Mouse (Mus musculus) intestine, embryonic 16.5 days (tissue): ENCODE data around the gene Mcoln3. TPM values are rescaled to one million over a fixed set of nuclear protein-coding genes. Genes with fewer than 3 reads are reported as not detected.

ENCODE experiments used
- ATAC-seq: fragments of 200-750 bp; cut with Nextera tagmentation; 2 replicates; pipeline ENCODE4 v1.8.0; 2017; ENCODE audit warnings: moderate TSS enrichment, moderate library complexity
- H3K27ac ChIP-seq: fragments of 300-500 bp; sonication (generic); 2 replicates; pipeline ENCODE4 v1.5.1; 2014; ENCODE audit warnings: mild to moderate bottlenecking, low read length
- H3K27me3 ChIP-seq: fragments of 300-500 bp; sonication (generic); replicated peaks from 2 replicates; pipeline ENCODE4 v1.6.1; 2014; ENCODE audit warnings: low read length, control low read depth, mixed read lengths; ENCODE audit not compliant: control insufficient read depth, insufficient read depth
- H3K36me3 ChIP-seq: fragments of 300-500 bp; sonication (generic); 2 replicates; pipeline ENCODE4 v1.6.1; 2014; ENCODE audit warnings: low read length, control low read depth; ENCODE audit not compliant: control insufficient read depth, insufficient read depth
- H3K4me1 ChIP-seq: fragments of 300-500 bp; sonication (generic); 2 replicates; pipeline ENCODE4 v1.6.1; 2014; ENCODE audit warnings: low read length, control low read depth, mixed read lengths; ENCODE audit not compliant: control insufficient read depth, insufficient read depth
- H3K4me2 ChIP-seq: fragments of 300-500 bp; sonication (generic); 2 replicates; pipeline ENCODE4 v1.6.1; 2014; ENCODE audit warnings: low read depth, low read length, control low read depth
- H3K4me3 ChIP-seq: fragments of 300-500 bp; sonication (generic); 2 replicates; pipeline ENCODE4 v1.5.1; 2014; ENCODE audit warnings: mild to moderate bottlenecking, low read length
- H3K9ac ChIP-seq: fragments of 300-500 bp; sonication (generic); 2 replicates; pipeline ENCODE4 v1.6.1; 2014; ENCODE audit warnings: low read depth, low read length
- H3K9me3 ChIP-seq: fragments of 300-500 bp; sonication (generic); 2 replicates; pipeline ENCODE4 v1.6.1; 2016; ENCODE audit warnings: low read length, control low read depth; ENCODE audit not compliant: control insufficient read depth
- WGBS: fragments of 180-500 bp; shearing (Covaris S2); extraction: QIAGEN DNeasy Blood & Tissue Kit; methylation state at CpG from one replicate; pipeline ENCODE4 v1.1.7; 2014; 5-methylcytosine and 5-hydroxymethylcytosine counted together
- polyA plus RNA-seq: library from polyadenylated mRNA; unstranded; fragments of >200 nt; fragmentation: Nextera tagmentation; extraction: Ambion mirVana; gene quantifications from 2 replicates; pipeline ENCODE4 v1.2.1, GENCODE M21; 2015

Gene Mcoln3
- polyA plus RNA-seq, 1 experiment from 2014 or later = 74.3 TPM

DNA sequence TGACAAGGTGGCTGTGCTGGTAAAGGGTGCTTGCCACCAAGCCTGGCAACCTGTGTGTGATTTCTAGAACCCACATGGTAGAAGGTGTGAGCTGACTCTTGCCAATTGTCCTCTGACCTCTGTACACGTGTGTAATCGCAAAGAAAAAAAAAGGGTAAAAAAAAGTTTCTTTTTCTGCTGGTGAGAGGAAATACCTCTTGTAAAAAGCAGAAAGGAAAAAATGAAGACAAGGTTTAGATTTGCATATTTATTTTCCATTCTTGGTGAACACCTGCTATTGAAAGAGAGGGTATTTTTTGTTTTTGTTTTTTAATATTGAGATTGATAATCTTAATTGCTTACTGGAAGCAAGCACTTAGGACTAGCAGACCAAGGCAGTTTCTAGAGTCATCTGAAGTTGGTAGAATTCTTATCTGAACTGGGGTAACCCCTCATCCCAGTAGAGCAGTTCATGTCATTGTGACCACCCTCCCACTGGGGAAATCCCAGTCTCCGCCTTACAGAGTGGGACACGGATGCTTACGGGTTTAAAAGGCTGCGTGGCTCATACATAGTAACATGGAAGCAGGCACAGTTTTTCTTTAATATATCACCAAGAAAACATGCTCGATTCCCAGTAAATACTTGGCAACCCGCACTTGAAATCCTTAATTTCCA is 5.7 kb downstream of the Mcoln3 start:
- no peaks in the 10 kb centered on the region for H3K27me3 ChIP-seq
- ATAC-seq = no peak
- H3K4me3 ChIP-seq = no peak overlapping the region
- no peak overlapping the region for H3K9ac ChIP-seq
- no peak overlapping the region for H3K27ac ChIP-seq
- WGBS = 84% methylated on average over 8 of the region's 8 CpGs
- H3K36me3 ChIP-seq = no peaks in the 10 kb centered on the region
- H3K9me3 ChIP-seq = no peaks in the 10 kb centered on the region
- H3K4me1 ChIP-seq = peaks cover 6% of the 10 kb centered on the region; the same call in 1 of the 2 replicates
- H3K4me2 ChIP-seq = no peak overlapping the region

DNA sequence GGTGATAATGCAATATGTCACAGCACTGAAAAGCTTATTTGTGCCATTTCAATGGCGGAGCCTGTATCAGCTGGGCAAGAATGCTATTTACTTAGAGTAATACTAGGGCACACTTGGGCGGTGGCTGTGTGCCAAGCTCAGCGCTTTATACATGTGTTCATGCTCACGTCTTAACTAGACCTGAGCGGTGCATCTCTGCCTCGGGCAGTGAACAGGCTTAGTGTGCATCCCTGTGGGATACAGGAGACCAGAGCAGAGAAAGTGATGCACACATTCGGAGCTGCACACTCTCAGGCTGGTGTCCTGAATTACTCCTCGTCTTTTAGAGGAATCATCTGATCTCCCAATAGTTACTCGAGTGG is 6.2 kb downstream of the Mcoln3 start:
- no peaks in the 10 kb centered on the region for H3K27me3 ChIP-seq
- H3K27ac ChIP-seq = no peak overlapping the region
- no peak overlapping the region for H3K9ac ChIP-seq
- no peaks in the 10 kb centered on the region for H3K36me3 ChIP-seq
- WGBS = 78% methylated on average over 9 of the region's 9 CpGs
- H3K4me1 ChIP-seq = peaks cover 6% of the 10 kb centered on the region; the same call in 1 of the 2 replicates
- no peak for ATAC-seq
- H3K9me3 ChIP-seq = no peaks in the 10 kb centered on the region
- H3K4me2 ChIP-seq = no peak overlapping the region
- H3K4me3 ChIP-seq = no peak overlapping the region

DNA sequence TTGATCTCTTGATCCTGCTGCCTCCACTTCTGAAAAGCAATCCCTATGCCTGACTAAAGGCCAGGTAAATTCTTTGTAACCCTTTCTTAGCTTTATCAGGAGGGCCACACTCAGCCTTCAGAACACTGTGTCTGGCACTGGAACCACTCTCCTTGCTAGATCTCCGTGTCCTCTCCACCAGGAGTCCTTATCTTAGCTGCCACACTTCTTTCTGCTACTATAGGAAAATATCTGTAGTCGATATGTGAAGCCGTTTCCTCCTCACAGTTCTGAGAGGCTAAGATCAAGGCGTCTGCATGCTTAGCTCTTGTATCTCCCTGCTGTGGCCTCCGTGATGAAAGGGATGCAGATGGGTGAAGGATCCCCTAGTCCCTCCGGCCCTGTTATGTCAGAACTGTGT is 10.0 kb downstream of the Mcoln3 start:
- Histone ChIP-seq H3K4me3 (no peak overlapping the region), H3K4me2 (no peak overlapping the region), H3K9ac (no peak overlapping the region), H3K9me3 (no peaks in the 10 kb centered on the region), H3K36me3 (no peaks in the 10 kb centered on the region), H3K27ac (no peak overlapping the region), H3K27me3 (no peaks in the 10 kb centered on the region), H3K4me1 (no peaks in the 10 kb centered on the region)
- WGBS = 70% methylated on average over 6 of the region's 6 CpGs
- ATAC-seq = no peak

DNA sequence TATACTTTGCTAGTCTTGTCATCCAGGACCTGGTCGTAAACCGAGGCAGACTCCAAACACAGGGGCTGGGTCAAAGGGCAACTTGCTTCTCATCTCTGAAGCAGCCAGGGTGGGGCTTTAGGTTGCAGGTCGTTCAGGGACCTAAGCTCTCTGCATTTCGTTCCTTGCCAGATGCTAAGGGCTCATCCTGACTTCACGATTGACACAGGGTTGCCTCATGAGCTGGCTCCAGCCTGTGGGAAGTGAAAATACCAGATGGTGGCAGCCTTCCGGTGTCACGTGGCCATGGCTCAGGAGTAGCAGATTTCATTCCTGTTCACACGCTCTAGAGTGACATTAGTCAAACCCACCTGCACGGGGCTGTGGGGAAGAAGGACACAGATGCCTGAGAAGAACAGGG is 17.6 kb downstream of the Mcoln3 start:
- H3K4me2 ChIP-seq = no peak overlapping the region
- H3K9me3 ChIP-seq = no peaks in the 10 kb centered on the region
- ATAC-seq = peak; percentile 71
- H3K36me3 ChIP-seq = no peaks in the 10 kb centered on the region
- WGBS = 55% methylated on average over 9 of the region's 9 CpGs
- no peak overlapping the region for H3K4me3 ChIP-seq
- no peak overlapping the region for H3K9ac ChIP-seq
- H3K27ac ChIP-seq = no peak overlapping the region
- H3K4me1 ChIP-seq = no peaks in the 10 kb centered on the region
- H3K27me3 ChIP-seq = no peaks in the 10 kb centered on the region

DNA sequence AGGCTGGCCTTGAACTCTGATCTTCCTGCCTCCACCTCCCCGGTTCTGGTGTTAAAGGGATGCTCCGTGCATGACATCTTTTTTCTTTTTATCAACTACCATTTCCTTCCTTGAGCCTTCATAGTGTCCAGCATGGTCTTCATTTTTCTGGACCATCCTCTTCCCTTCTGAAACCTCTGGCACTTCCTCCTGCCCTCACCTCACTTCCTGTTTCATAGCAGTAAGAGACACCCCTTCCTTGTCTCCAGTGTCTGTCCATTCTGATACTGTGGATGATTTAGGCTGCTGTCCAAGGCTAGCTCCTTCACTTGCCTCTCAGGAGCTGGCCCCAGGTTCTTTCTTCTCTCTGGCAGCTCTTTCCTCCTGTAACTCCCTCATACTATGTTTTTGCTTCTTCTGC is 18.2 kb downstream of the Mcoln3 start:
- Histone ChIP-seq H3K9me3 (no peaks in the 10 kb centered on the region), H3K27me3 (no peaks in the 10 kb centered on the region), H3K36me3 (no peaks in the 10 kb centered on the region), H3K4me1 (no peaks in the 10 kb centered on the region), H3K4me3 (no peak overlapping the region), H3K9ac (no peak overlapping the region), H3K4me2 (no peak overlapping the region), H3K27ac (no peak overlapping the region)
- WGBS = 81% methylated on average over 2 of the region's 2 CpGs
- ATAC-seq = no peak

DNA sequence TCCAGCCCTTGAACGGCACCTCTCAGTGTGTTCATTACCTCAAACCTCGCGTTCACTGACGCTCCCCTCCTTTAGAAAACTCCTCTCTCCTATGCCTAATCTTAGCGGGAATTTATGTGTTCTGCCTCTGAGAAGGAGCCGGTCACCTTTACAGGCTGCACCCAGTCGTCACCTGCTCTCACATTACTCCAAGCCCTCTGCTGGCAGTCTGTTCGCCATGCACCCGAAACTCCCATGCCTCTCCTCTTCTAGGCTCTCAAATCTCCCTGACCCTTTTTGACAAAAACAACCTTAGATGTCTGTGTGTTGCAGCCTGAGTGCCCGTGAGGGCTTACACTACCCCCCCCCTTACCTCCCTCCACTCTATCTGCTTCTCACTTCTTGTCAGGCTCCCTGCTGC is 19.2 kb downstream of the Mcoln3 start:
- no peaks in the 10 kb centered on the region for H3K27me3 ChIP-seq
- no peak overlapping the region for H3K4me3 ChIP-seq
- no peaks in the 10 kb centered on the region for H3K4me1 ChIP-seq
- no peak; the same call in 1 of the 2 replicates for ATAC-seq
- H3K9me3 ChIP-seq = no peaks in the 10 kb centered on the region
- WGBS = 39% methylated on average over 10 of the region's 10 CpGs
- H3K9ac ChIP-seq = no peak overlapping the region
- no peaks in the 10 kb centered on the region for H3K36me3 ChIP-seq
- no peak overlapping the region for H3K4me2 ChIP-seq
- no peak overlapping the region for H3K27ac ChIP-seq

DNA sequence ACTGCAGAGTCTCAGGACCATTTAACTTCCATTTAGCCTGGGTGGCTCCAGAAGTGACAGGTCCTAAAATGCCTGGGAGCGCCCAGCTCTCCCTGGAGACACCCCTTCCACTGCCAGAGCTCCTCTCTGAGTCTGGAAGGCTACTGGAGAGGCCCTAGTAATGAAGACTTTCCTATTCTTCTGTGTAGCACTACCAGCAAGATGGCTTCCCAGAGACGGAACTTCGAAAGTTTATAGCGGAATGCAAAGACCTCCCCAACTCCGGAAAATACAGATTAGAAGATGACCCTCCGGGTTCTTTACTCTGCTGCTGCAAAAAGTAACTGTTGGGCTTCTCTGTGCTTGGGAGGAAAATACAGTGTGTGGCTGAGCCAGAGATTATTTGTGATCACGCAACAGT is 23.0 kb downstream of the Mcoln3 start:
- Histone ChIP-seq H3K4me3 (no peak overlapping the region), H3K4me2 (no peak overlapping the region), H3K4me1 (no peaks in the 10 kb centered on the region), H3K36me3 (no peaks in the 10 kb centered on the region), H3K27me3 (no peaks in the 10 kb centered on the region), H3K27ac (no peak overlapping the region), H3K9ac (no peak overlapping the region), H3K9me3 (no peaks in the 10 kb centered on the region)
- no peak for ATAC-seq
- 91% methylated on average over 7 of the region's 7 CpGs for WGBS

DNA sequence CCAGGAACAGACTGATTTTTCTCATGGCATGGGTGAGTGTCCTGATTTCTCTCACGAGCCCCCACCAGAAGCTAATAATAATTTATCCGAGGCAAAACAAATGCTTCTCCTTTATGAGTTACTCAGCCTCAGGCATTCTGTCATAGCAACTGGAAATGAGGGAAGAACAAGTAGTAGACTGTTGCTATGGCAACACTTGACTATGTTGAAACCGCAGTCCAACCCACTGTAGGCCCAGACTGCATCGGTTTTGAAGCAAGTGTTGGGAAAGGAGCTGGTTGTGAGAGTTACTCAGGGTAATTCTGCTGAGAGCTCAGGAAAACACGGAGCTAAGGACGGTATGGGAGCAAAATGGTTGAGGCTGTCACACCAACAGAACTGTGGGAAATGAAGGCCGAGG is 25.3 kb downstream of the Mcoln3 start:
- H3K9ac ChIP-seq = no peak overlapping the region
- H3K4me3 ChIP-seq = no peak overlapping the region
- WGBS = 84% methylated on average over 7 of the region's 7 CpGs
- ATAC-seq = no peak
- no peaks in the 10 kb centered on the region for H3K4me1 ChIP-seq
- H3K9me3 ChIP-seq = no peaks in the 10 kb centered on the region
- no peak overlapping the region for H3K4me2 ChIP-seq
- H3K36me3 ChIP-seq = no peaks in the 10 kb centered on the region
- no peak overlapping the region for H3K27ac ChIP-seq
- H3K27me3 ChIP-seq = no peaks in the 10 kb centered on the region

DNA sequence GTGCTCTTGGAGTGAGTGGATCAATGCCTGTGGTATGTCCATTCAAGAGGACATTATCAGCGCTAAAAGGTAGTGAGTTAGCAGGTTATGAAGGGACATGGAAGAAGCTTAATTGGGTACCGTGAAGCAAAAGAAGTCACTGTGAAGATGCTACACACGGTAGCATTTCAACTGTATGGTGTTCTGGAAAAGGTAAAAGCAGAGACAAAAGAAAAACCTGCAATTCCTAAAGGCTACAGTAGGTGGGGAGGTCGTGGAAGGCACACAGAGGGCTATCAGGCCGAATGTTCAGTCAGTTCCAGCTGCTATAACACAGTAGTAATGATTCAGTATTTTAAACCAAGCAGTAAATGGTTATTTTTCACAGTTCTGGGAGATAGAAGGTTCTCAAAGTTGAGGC is 28.3 kb downstream of the Mcoln3 start:
- Histone ChIP-seq H3K27ac (no peak overlapping the region), H3K4me1 (peaks cover 4% of the 10 kb centered on the region; the same call in 1 of the 2 replicates), H3K4me2 (no peak overlapping the region), H3K9ac (no peak overlapping the region), H3K4me3 (no peak overlapping the region), H3K36me3 (no peaks in the 10 kb centered on the region), H3K27me3 (no peaks in the 10 kb centered on the region), H3K9me3 (no peaks in the 10 kb centered on the region)
- 56% methylated on average over 5 of the region's 5 CpGs for WGBS
- no peak for ATAC-seq

DNA sequence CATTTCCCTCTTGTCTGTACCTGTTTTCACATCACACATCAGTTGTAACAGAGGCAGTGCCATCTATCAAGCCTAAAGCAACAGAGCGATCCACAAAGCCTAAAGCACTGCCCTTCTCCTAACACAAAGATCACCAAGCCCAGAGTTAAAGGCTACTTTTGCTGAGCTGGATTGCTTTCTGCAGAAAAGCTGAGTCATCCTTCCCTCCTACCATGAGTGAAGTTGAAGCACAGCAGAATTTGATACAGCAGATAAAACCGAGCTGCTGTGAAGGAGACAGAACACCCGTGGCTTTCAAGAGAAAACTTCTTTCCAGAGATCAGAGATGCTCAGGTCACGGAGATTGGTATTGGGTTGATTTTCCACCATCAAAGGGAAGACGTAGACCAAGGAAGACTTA is 28.9 kb downstream of the Mcoln3 start:
- peaks cover 4% of the 10 kb centered on the region; the same call in 1 of the 2 replicates for H3K4me1 ChIP-seq
- no peaks in the 10 kb centered on the region for H3K9me3 ChIP-seq
- H3K27me3 ChIP-seq = no peaks in the 10 kb centered on the region
- no peak overlapping the region for H3K27ac ChIP-seq
- 69% methylated on average over 5 of the region's 5 CpGs for WGBS
- H3K36me3 ChIP-seq = no peaks in the 10 kb centered on the region
- no peak overlapping the region for H3K9ac ChIP-seq
- H3K4me3 ChIP-seq = no peak overlapping the region
- H3K4me2 ChIP-seq = no peak overlapping the region
- ATAC-seq = no peak
